Mouse (Mus musculus) heart, adult 2 months (tissue): Measurements from ENCODE around the gene Poglut1. TPM values are rescaled to one million over a fixed set of nuclear protein-coding genes. Genes with fewer than 3 reads are reported as not detected.
"Not testable (repeated sequence)": the region's sequence is repeated elsewhere in the genome, so short reads cannot be mapped to it uniquely, and the experiment has no call there.

Experiments
- DNase-seq, 2 experiments: peaks; one replicate each; pipeline ENCODE4 v3.0.0; 2021
- H3K27ac ChIP-seq: fragments of 200-600 bp; 2 replicates; pipeline ENCODE4 v1.8.1; 2022
- H3K27me3 ChIP-seq: fragments of 200-500 bp; 2 replicates; pipeline ENCODE4 v1.6.1; 2012; ENCODE audit warnings: mild to moderate bottlenecking, low read length, inconsistent platforms, mixed read lengths; ENCODE audit not compliant: control insufficient read depth, insufficient read depth
- H3K36me3 ChIP-seq: fragments of 200-500 bp; 2 replicates; pipeline ENCODE4 v1.6.1; 2012; ENCODE audit warnings: low read length, inconsistent platforms; ENCODE audit not compliant: control insufficient read depth, insufficient read depth
- H3K4me1 ChIP-seq: fragments of 200-500 bp; 2 replicates; pipeline ENCODE4 v1.6.1; 2011; ENCODE audit warnings: low read length; ENCODE audit not compliant: control insufficient read depth, insufficient read depth
- H3K4me3 ChIP-seq: fragments of 200-600 bp; 2 replicates; pipeline ENCODE4 v1.8.1; 2022
- H3K79me2 ChIP-seq: fragments of 200-500 bp; replicated peaks from 2 replicates; pipeline ENCODE4 v1.6.1; 2012; ENCODE audit warnings: mild to moderate bottlenecking, inconsistent platforms, low read length, moderate library complexity, mixed read lengths; ENCODE audit not compliant: control insufficient read depth, insufficient read depth
- H3K9ac ChIP-seq: fragments of 200-500 bp; 2 replicates; pipeline ENCODE4 v1.6.1; 2012; ENCODE audit warnings: low read depth, mild to moderate bottlenecking, control low read depth, inconsistent platforms, low read length, mixed read lengths
- CTCF ChIP-seq: fragments of 200-600 bp; IDR thresholded peaks from 2 replicates; pipeline ENCODE4 v1.8.1; 2022; ENCODE audit warnings: antibody characterized with exemption, mild to moderate bottlenecking, moderate library complexity
- EP300 ChIP-seq: fragments of 200-500 bp; IDR thresholded peaks from 2 replicates; pipeline ENCODE4 v1.6.1; 2011; ENCODE audit warnings: low read depth, low read length, control low read depth; ENCODE audit not compliant: insufficient read depth
- POLR2A ChIP-seq: fragments of 200-500 bp; IDR thresholded peaks from 2 replicates; pipeline ENCODE4 v1.6.1; 2011; ENCODE audit warnings: mild to moderate bottlenecking, low read depth, low read length, control low read depth; ENCODE audit not compliant: insufficient read depth
- WGBS: fragments of 180-500 bp; shearing (Covaris S2); methylation state at CpG from one replicate; pipeline ENCODE4 v1.1.7; 2018; 5-methylcytosine and 5-hydroxymethylcytosine counted together
- intact Hi-C: fragments of 180-260 bp; cut with DNase I; formaldehyde crosslinking; loops from one replicate; pipeline ENCODE4 v1.15.1; 2025
- polyA plus RNA-seq: library from polyadenylated mRNA; depleted of rRNA; stranded (reverse); fragments of >200 nt; gene quantifications from 2 replicates; pipeline ENCODE4 v1.2.3, GENCODE M21; 2012
- total RNA-seq, 2 experiments: library from RNA; stranded (reverse); gene quantifications; 2 replicates each; pipeline ENCODE4 v1.2.3; 2021

The Poglut1 gene
- total and polyA plus RNA-seq, 3 experiments = 10.8 to 12.9 (median 11.0) TPM

DNA sequence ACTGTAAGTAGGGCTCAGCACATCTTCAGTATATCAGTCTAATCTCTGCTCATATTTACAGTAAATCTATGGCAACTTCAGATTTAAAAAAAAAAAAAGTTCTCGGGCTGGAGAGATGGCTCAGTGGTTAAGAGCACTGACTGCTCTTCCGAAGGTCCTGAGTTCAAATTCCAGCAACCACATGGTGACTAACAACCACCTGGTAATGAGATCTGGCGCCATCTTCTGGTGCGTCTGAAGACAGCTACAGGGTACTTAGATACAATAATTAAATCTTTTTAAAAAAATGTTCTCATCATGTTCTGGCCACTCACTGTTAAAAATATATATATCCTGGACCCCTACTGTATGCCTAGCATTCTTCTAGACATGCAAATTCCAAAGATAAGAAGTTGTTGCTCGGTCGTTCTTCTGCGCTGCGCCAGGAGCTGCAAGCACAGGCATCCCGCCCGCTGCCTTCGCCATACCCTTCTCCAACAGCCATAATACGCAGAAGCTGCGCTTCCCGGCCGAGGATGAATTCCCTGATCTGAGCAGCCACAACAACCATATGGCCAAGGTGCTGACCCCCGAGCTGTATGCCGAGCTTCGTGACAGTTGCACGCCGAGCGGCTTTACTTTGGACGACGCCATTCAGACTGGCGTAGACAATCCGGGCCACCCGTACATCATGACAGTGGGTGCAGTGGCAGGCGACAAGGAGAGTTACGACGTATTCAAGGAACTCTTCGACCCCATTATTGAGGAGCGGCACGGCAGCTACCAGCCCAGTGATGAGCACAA is 67.1 kb downstream of the Poglut1 start:
- peak overlapping the region; percentile 52 for H3K4me3 ChIP-seq
- H3K4me1 ChIP-seq = no peaks in the 10 kb centered on the region; the same call in 1 of the 2 replicates
- no peaks in the 10 kb centered on the region for H3K79me2 ChIP-seq
- 18% methylated on average over 32 of the region's 32 CpGs for WGBS
- no peaks in the 10 kb centered on the region for H3K36me3 ChIP-seq
- H3K27me3 ChIP-seq = no peaks in the 10 kb centered on the region
- DNase-seq = peak; percentile 26 to 52
- H3K9ac ChIP-seq = 0 out of 2 replicates have a peak overlapping the region, but pooled peaks have one; percentile 16
- intact Hi-C loops = loop anchor here (2.0 to 10.0 kb wide), 3 partner anchors 86 to 488 kb away; no protein-coding TSS in a partner anchor
- no peak overlapping the region for H3K27ac ChIP-seq
- TF ChIP-seq POLR2A (no peak), CTCF (peak; percentile 85)

DNA sequence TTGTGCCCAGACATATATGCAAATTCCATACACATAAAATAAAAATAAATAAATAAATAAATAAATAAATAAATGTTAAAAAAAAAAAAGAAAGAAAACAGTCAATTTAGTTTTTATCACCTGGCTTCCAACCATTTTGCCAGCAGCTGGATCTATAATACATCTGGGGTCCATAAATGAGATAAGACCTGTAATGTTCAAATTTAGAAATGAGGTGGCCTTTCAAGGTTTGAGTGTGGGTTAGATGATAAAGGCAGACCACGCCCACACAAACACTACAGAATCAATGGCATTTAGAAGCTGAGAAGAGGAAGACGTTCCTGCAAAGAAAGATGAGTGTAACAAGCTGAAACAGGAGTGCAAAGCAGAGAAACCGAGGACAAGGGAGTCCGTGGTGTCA is 68.7 kb downstream of the Poglut1 start:
- Histone ChIP-seq H3K4me1 (no peaks in the 10 kb centered on the region; the same call in 1 of the 2 replicates), H3K79me2 (no peaks in the 10 kb centered on the region), H3K27me3 (no peaks in the 10 kb centered on the region), H3K4me3 (no peak overlapping the region), H3K9ac (no peak overlapping the region), H3K27ac (no peak overlapping the region), H3K36me3 (no peaks in the 10 kb centered on the region)
- TF ChIP-seq EP300 (no peak), CTCF (no peak), POLR2A (no peak)
- intact Hi-C loops = loop anchor here (5.0 to 10.0 kb wide), 2 partner anchors 84 to 487 kb away; no protein-coding TSS in a partner anchor
- 80% methylated on average over 4 of the region's 4 CpGs for WGBS
- DNase-seq = no peak

DNA sequence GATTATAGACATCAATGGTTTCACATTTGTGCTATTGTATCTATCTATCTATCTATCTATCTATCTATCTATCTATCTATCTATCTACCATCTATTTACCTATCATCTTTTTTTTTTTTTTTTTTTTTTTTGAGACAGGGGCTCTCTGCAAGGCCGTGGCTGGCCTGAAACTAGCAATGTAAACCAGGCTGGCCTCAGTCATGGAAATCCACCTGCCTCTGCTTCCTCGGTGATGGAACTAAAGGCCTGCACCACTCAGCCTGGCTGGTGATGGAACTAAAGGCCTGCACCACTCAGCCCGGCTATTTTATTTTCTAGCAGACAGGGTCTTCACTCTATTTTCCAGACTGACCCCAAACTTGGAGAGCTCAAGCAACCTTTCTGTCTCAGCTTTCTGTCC is 71.8 kb downstream of the Poglut1 start:
- WGBS = 94% methylated on average over 3 of the region's 3 CpGs
- no peak for DNase-seq
- Histone ChIP-seq H3K4me3 (no peak overlapping the region), H3K36me3 (no peaks in the 10 kb centered on the region), H3K9ac (no peak overlapping the region), H3K79me2 (no peaks in the 10 kb centered on the region), H3K27me3 (no peaks in the 10 kb centered on the region), H3K4me1 (peaks cover 2% of the 10 kb centered on the region), H3K27ac (no peak overlapping the region)
- TF ChIP-seq EP300 (no peak), CTCF (no peak), POLR2A (no peak)
- intact Hi-C loops = no loop called here

DNA sequence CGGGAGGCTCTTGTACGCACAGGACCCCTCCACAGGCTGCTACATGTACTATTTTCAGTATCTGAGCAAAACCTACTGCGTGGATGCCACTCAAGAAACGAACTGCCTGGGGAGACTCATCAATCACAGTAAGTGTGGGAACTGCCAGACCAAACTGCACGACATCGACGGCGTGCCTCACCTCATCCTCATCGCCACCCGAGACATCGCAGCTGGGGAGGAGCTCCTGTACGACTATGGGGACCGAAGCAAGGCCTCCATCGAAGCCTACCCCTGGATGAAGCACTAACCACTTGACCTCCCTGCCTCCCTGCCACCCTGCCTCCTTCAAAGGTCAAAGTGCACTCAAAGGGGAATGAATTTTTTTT is 72.8 kb downstream of the Poglut1 start:
- not testable (repeated sequence) for H3K9ac ChIP-seq, H3K27ac ChIP-seq, H3K79me2 ChIP-seq, H3K36me3 ChIP-seq, DNase-seq, H3K4me1 ChIP-seq, H3K27me3 ChIP-seq
- 59% methylated on average over 14 of the region's 14 CpGs for WGBS
- intact Hi-C loops = loop anchor here (2.0 kb wide), 1 partner anchor 24 kb away; the partner anchor contains the start of gene Adprh
- H3K4me3 ChIP-seq = peak overlapping the region; percentile 54

DNA sequence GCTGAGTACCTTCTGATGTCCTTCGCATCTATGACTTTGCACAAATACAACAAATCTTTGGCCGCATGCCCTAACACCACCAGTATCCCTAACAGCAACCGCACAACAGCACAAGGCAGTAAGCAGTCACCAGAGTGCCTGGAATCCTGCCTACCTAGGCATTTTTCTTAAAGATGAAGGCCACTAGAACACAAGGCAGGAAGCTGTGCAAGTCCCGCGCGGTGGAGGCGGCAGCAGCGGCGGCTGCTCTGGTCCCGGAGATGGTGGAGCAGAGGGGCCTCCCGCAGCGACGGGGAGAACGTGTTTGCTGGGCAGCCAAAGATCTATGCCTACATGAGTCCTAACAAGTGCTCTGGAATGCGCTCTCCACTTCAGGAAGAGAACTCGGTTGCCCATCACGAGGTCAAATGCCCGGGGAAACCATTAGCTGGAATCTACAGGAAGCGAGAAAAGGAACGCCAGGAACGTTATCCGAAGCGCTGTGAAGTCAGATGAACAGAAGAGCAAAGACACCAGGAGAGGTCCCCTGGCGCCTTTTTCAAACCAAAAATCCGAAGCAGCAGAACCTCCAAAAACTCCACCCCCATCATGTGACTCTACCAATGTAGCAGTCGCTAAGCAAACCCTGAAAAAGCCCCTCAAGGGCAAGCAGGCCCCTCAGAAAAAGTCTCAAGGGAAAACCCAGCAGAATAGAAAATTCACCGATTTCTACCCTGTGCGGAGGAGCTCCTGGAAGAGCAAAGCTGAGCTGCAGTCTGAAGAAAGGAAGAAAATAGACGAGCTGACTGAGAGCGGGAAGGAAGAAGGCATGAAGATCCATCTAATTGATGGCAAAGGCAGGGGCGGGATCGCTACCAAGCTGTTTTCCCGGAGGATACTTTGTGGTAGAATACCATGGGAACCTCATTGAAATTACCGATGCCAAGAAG is 73.5 kb downstream of the Poglut1 start:
- H3K27me3 ChIP-seq = no peaks in the 10 kb centered on the region
- TF ChIP-seq CTCF = no peak
- TF ChIP-seq EP300 = no peak
- TF ChIP-seq POLR2A = no peak
- peaks cover 2% of the 10 kb centered on the region for H3K4me1 ChIP-seq
- H3K36me3 ChIP-seq = no peaks in the 10 kb centered on the region
- H3K4me3 ChIP-seq = peak overlapping the region; percentile 54
- DNase-seq = peak; percentile 60 to 71
- intact Hi-C loops = loop anchor here (2.0 kb wide), 1 partner anchor 24 kb away; the partner anchor contains the start of gene Adprh
- H3K27ac ChIP-seq = peak overlapping the region; percentile 71
- H3K9ac ChIP-seq = peak overlapping the region; percentile 81
- H3K79me2 ChIP-seq = no peaks in the 10 kb centered on the region
- 6% methylated on average over 34 of the region's 34 CpGs for WGBS
